Mouse (Mus musculus) cerebellum, adult 18-20 months (tissue): ENCODE data around the gene Papss1.
"Not testable (repeated sequence)": the region's sequence is repeated elsewhere in the genome, so short reads cannot be mapped to it uniquely, and the experiment has no call there.

Experiments
- DNase-seq, 2 experiments: peaks; one replicate each; pipeline ENCODE4 v3.0.0; 2021

The Papss1 gene

DNA sequence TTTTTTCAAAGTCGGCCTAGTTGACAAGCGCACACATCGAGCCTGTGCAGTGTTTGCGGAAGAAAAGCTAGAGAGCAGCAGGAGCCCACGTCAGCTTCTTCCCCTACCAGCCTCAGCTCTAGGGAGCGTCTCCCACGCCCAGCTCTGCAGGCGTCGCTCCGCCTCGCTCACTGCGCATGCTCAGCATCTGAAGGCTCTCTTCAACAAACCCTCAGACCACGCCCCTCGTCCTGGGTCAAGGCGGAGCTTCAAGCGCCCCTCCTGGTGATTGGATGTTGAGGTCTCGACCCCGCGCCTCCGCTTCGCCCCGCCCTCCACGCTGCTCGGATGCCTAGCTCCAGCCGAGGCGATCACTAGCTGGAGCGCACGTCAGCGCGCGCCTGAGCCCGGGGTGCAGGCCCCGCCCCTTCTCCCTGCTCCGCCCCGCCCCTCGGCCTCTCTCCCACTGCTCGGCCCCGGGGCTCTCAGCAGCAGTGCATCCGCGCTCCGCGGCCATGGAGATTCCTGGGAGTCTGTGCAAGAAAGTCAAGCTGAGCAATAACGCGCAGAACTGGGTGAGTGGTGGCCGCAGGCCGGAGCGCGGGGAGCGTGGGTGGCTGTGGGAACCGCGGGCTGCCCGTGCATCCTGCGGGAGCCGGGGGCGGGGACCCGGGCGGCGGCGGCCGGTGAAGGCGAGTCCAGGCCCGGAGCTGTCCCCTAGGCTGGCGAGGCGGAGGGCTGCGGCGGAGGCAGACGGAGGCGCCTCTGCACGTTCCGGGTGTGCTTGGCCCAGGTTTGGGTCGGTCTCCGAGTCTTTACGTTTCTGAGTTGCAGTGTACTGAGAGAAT, at the start of gene Papss1:
TSS of gene Papss1 (plus strand) at position 339 of the 827 bp plus-strand sequence.
- DNase-seq = peak; percentile 100

DNA sequence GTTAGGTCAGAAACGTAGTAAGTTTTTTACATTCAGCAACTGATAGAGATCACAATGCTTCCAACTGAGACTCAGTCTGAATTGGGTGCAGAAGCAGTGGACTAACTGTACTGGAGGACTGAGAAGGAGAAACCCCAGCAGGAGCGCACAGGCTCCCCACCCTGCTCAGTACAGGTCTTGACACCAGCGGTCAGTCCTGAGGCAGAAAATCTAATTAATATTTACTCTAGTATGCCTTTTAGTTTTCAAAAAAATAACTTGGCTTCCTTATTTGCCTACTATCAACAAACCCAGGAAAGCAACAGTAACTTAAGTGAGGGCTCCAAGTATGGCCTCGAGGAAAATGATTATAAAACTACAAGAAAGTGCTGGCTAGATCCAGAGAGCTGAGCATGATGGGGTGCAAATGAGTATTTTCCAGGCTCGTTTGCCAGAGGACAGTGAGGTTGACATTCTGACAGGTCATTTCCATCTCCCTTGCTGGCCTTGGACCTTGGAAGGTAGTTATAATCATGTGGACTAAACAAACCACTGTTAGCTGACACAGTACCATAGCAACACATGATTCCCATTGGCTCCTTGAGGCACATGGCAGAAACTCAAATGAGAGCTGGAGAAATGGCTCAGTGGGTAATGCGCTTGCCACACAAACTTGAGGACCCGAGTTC, 48.1 kb upstream of the Papss1 start:
- DNase-seq = no peak

DNA sequence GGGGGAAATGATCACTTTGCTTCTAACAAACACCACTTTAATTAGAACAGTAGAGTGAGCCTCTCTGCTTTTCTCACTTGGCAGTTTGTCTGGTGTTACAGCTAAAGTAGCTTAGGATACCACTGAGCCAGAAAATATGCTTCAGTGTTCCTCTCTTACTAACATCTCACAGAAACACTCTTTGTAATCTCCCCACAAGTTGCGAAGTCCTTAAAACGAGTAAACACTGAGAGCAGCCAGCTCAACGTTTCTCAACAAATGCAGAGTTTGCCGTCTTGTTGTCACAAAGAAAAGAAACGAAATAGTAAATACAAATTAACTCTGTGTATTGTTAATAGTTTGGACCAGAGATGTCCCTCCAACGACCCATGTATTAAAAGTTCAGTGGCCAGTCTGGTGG, 46.8 kb upstream of the Papss1 start:
- no peak for DNase-seq

DNA sequence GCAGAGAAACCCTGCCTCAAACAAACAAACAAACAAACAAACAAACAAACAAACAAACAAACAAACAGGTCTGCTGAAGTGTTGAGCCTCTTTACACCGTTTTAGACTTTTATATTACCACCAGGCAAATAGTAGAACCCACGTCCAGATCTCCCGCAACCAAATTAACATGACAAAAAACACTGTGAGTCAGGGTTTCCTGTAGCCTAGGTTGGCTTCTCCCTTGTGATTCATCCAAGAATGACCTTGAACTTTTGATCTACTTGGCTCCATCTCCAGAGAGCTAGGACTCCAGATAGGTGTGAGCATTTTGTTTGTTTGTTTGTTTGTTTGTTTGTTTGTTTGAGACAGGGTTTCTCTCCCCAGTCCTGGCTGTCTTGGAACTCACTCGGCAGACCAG, 43.4 kb upstream of the Papss1 start:
- no peak for DNase-seq

DNA sequence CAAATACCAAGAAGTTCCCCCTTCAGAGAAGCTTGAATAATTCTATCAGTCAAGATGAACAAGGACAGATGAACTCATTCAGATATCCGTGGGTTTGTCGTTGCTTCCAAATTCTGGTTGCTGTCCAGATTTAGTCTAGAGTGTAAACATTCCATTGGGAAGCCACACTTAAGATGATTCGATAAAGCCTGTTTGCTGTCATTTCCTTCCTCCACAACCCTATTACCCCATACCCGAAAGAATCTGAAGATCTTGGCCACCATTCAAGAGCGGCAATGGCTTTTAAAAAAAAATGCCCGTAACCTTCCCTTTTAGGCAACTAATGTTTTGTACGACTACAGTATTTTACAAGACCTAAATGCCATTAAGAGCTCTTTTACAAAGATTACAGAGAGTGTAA, 42.3 kb upstream of the Papss1 start:
- no peak for DNase-seq

DNA sequence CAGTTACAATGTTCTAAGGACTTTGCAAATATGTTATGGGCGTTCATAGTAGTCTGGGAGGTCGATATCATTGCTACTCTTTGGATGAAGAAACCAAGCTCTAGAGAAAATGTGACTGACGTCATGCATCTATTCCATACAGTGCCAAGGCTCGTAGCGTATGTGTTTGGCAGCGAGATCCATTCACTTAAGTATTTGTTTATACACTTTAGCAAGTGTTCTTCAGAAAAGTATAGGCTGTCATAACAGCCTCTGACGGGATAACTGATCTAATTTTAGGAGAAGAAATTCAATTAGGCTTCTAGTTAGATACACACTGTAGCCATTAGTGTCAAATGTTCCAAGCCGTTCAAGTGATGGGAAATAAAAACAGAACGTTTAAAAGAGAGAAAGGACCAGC, 40.8 kb upstream of the Papss1 start:
- DNase-seq = no peak

DNA sequence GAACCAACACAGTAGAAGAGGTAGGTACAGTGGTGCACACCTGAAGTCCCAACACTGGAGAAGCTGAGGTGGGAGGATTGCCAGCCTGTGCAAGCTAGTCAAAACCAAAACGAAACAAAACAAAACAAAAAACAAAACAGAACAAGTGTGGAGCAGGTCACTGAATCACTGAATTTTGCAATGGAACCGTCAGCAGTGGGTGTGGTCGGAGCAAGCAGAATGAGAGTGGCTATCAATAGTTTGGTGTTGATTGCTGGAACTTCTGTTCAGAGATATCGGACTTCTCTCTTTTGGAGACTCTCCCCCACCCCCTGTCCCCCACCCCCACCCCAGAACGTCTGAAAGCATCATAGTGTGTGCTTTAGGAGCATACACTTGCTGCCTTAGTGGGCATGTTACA, 40.4 kb upstream of the Papss1 start:
- DNase-seq = no peak

DNA sequence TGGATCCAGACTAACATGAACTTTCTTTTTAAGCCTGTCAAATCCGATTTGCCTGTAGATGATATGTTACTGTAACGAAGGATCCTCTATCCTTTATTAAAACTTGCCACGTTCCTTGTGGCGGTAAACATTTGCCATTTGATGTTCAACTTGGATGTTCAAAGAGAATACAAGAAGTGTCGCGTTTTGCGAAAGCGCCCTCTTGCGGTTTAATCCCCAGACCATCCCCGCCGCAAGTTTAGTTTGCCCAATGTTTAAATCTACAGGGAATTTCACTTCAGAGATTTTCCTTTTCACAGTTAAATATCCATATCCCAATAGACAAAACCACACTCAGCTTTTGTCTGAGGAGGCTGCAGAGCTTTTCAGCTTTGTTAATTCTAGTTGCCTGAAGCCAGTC, 39.8 kb upstream of the Papss1 start:
- DNase-seq = peak; percentile 45 to 59

DNA sequence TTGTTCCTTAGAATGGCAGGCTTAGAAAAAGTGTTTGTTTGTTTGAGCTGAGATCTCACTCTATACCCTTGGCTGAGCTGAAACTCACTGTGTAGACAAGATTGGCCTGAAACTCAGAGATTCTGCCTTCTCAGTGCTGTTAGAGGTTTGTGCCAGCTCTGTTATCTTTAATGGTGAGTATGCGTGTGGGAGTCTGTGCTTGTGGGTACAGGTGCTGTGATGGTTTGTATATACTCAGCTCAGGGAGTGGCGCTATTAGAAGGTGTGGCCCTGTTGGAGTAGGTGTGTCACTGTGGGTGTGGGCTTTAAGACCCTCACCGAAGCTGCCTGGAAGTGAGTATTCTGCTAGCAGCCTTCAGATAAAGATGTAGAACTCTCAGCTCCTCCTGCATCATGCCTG, 39.3 kb upstream of the Papss1 start:
- DNase-seq = no peak

DNA sequence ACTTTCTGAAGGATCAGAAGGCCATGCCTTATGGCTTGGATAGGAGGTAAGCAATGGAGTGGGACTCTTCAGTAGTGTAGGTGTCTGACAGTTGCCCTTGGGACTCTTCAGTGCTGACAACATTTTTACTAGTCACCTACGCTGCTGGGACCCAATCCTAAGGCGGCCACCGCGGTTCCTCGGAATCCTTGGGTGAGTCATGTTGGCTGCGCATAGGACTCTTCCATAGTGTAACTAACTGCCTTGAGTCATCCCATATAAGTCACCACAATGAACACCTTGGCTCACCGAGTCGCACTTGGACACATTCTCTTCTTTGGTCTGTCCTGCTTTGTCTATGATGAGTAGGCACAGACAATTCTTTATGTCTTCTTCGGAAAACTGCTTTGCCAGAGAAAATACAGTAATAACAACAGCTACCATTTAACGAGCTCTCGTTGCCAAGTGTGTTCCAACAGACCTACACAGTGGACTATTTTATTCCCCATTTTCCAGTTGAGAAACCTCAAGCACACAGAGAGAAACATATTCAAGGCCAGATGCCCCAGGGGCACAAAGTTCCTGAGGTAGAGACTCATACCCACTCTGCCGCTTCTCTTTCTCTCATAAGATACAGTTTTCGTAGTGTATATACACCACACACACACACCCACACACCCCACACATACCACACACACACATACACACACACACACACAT, 23.2 kb upstream of the Papss1 start:
- DNase-seq = no peak

DNA sequence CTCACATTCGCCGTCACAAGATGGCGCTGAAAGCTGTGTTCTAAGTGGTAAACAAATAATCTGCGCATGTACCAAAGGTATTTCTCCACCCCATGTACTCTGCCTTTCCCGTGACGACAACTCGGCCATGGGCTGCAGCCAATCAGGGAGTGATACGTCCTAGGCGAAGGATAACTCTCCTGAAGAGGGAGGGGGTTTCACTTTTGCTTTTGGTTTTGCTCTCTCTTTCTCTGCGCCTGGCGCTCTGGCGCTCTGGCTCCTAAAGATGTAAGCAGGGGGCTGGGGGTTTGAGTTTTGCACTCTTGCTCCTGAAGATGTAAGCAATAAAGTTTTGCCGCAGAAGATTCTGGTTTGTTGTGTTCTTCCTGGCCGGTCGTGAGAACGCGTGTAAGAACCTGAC, 17.0 kb upstream of the Papss1 start:
- DNase-seq = not testable (repeated sequence)

DNA sequence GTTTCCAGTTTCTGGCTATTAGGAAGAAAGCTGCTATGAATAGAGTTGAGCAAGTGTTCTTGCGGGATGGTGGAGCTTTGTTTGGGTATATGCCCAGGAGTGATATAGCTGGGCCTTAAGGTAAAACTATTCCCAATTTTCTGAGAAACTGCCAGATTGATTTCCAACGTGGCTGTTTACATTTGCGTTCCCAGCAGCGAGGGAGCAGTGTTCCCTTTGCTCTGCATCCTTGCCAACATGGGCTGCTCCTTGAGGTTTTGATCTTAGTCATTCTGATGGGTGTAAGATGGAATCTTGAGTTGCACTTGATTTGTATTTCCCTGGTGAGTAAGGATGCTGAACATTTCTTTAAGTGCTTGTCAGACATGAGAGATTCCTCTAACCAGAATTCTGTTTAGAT, 14.5 kb upstream of the Papss1 start:
- no peak for DNase-seq

DNA sequence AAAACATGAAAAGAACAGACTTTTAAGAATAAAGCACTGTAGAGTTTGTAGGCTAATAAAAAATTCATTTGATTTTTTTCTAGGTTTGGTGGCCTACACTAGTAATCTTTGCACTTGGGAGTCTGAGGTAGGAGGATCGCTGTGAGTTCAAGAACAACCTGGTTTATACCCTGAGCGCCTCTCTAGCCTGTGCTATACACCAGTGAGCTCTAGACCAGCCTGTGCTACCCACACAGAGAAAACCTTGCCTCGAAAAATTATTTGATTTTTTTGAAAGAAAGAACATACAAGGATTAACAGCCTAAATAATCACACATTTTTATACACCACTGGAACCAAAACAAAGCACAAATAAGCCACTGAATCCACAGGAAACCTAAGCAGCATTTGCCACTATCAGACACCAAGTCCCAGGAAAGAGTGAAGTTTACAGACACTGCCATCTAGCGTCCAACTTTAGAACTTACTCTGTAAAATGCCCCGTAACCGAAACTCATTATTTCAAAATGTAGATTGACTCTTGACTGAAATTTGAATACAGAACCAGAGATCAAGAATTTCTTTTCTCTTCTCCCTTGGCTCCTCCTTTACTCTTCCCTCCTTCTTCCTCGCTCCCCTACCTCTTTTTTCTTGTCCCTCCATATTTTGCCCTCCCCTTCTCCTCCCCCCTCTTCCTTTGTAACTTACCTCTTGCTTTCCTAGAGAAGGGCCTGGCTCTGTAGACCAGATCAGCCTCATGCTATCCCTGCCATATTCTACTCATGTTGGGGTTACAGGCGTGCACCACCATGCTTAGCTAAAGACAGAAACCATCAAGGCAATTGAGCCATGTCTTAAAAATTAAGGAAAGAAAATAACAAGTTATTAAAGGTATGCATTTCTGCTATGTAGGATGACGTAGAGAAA, 12.0 kb upstream of the Papss1 start:
- peak; percentile 41 to 51 for DNase-seq

DNA sequence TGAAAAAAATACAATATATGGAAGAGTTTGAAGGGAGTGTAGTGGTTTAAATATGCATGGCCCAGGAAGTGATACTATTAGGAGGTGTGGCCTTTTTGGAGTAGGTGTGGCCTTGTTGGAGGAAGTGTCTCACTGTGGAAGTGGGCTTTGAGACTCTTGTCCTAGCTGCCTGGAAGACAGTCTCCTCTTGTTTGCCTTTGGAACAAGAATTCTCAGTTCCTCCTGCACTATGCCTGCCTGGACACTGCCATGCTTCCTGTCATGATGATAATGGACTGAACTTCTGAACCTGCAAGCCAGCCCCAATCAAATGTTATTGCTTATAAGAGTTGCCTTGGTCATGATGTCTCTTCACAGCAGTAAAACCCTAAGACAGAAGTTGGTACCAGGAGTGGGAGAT, 8.8 kb upstream of the Papss1 start:
- DNase-seq = no peak

DNA sequence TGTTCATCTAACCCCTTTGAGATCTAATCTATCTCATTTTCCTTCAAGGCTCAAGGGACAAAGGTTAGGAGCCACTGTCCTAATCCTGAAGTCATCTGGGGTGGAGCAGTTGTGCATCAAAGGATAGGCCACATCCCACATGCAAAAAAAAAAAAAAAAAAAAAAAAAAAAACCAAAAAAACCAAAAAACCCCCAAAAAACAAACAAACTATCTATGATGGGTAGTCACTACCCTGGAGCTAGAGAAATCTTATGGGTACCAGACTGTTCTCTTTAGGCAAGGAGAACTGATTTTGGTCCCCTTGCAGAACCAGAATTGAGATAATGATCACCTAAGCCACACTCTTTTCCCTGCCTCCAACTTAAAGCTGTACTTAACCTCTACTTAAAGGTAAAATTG, 3.0 kb upstream of the Papss1 start:
- DNase-seq = no peak

DNA sequence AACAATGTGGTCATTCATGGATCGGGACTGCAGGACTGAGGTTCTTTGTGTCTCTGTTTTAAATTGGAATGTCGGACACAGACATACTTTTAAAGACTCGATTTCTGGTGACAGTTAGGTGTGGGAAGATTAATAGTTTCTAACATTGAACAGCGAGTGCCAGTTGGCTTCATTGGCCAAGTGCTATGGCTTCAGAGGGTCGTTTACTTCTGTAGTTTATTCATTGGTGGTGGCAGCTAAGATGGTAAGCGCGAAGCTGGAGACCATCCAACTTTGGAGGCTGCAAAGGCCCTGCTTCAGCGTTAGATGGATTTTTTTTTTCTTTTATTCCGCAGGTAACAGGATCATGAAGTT, 666 bp downstream of the Papss1 start:
- DNase-seq = peak; percentile 25 to 46

DNA sequence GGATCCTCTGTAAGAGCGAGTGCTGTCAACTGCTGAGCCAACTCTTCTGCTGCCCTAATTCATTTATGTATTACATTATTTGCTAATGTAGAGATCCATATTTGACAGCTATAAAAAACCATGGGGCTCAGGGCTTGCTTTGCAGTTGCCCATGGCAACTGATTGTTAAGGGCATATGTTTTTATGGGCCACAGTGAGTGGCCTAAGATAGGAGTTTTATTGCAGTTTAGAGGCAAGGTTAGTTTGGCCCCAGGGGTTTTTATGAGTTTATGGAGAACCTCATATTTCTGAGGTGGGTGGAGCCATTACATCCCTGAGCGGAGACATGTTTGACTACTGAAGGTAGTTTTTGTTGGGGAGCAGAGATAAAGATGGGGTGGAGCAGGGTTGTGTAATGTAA, 1.7 kb downstream of the Papss1 start:
- no peak for DNase-seq

DNA sequence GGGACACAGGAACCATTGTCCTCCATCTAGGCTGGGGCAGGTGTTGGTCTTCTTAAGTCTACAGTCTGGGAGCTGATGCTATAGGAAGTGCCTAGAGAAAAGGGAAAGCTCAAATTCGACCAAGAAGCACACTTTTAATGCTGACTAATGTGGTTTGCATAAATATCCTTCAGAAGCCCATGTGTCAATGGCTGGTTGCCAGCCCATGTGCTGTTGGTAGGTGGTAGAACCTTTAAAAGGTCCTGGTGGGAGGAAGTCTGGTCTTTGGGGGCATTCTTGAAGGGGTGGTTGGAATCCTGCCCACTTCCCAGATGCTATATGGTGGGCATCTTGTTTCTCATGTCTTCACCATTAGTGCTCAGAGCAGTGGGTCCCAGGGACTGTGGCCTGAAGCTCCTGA, 5.9 kb downstream of the Papss1 start:
- no peak for DNase-seq

DNA sequence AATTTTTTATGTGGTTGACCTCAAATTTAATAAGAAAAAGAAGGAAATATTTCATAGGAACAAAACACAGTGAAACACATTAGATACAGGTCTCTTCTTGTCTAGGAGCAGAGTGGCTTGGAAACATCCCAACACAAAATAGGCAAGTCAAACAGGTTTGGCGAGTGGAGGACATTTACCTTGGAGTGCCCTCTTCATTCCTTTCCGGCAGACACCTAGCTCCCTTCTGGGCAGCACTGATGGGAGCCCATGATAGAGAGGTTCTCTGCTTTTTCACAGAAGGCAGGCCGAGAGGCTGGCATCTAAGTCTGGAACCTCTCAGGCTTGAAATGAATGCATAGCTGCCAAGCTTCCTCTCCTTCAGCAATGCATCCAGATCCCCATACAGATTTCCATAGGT, 9.0 kb downstream of the Papss1 start:
- DNase-seq = no peak

DNA sequence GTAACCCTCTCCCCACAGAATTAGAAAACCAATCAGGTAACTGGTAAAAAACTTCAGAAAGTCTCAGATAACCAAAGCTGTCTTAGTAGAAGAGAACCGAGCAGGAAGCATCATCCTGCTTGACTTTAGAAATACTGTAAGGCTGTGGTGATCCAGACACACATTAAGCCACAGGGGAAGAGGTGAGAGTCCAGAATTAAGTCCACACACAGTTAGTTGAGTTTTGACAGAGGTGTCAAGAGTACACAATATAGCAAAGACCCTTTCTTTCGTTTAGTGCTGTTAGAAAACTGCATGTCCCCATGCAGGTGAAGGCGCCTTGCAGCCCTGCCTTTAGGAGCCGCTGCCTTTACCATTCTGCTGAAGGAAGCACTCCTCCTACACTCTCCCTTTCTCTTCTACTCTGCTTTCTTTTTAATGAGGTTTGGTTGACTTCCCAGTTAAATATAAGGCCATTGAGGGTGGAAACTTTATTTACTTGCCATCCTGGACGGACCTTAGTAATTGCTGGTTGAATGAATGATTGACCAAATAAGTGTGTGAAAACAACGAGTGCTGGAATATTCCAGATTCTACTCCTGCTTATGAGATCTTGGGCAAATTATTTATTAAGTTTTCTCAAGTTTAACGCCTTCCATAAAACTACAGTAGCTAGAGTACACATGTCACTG, 14.0 kb downstream of the Papss1 start:
- no peak for DNase-seq

DNA sequence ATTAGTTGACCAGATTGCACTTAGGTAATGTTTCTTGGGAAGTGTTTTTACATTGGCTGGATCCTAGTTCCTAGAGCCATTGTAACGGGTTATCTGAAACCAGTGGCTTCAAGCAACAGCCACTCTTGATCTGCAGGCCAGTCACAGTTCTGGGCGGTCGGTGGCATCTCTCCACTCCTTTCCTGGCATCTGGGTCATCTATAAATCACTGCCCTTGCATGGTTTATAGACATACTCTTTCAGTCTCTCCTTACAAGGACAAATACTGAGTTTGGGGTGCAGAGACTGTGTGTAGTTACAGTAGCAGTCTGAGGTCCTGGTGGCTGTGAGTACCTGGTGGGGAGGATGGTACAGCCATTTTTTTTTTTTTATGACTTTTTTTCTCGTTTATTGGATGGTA, 15.5 kb downstream of the Papss1 start:
- no peak for DNase-seq

DNA sequence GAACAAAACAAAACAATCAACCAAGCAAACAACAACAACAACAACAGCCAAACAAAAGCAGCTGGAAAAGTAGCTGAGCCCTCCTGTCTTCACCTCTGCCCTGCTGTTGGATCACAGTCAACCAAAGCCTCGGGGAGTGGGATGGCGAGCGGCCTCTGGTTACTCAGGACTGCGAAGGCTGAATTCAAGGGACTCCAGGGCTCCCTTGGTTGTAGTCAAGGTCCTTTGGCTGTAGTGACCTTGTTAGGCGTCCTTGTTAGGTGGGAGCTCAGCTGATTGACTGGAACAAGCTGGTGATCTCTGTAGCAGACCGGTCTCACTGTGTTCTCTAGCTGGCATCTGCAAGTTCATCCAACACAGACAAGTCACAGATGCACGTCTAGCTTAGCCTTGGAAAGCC, 16.5 kb downstream of the Papss1 start:
- no peak for DNase-seq

DNA sequence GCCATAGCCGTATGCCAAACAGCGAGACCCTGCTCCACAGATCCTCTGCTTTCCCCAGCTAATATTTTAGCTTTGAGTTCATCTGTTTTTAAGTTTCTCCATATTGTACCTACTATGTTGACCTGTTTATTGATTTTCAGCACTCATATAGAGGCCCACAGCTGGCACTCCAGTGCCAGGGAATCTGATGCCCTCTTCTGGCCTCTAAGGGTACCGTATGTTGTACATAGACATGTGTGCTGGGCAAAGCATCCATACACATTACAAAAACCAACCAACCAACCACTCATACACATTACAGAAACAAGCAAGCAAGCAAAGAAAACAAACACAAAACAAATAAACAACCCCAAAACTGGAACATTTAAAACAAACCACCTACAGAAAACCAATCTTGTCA, 22.2 kb downstream of the Papss1 start:
- DNase-seq = no peak
